Mouse (Mus musculus) heart, adult 2 months (tissue): ENCODE data around the gene D630003M21Rik.

Experiments used
- CTCF ChIP-seq: fragments of 200-600 bp; IDR thresholded peaks from 2 replicates; pipeline ENCODE4 v1.8.1; 2022; ENCODE audit warnings: antibody characterized with exemption, mild to moderate bottlenecking, moderate library complexity
- EP300 ChIP-seq: fragments of 200-500 bp; IDR thresholded peaks from 2 replicates; pipeline ENCODE4 v1.6.1; 2011; ENCODE audit warnings: low read depth, low read length, control low read depth; ENCODE audit not compliant: insufficient read depth
- POLR2A ChIP-seq: fragments of 200-500 bp; IDR thresholded peaks from 2 replicates; pipeline ENCODE4 v1.6.1; 2011; ENCODE audit warnings: mild to moderate bottlenecking, low read depth, low read length, control low read depth; ENCODE audit not compliant: insufficient read depth

DNA sequence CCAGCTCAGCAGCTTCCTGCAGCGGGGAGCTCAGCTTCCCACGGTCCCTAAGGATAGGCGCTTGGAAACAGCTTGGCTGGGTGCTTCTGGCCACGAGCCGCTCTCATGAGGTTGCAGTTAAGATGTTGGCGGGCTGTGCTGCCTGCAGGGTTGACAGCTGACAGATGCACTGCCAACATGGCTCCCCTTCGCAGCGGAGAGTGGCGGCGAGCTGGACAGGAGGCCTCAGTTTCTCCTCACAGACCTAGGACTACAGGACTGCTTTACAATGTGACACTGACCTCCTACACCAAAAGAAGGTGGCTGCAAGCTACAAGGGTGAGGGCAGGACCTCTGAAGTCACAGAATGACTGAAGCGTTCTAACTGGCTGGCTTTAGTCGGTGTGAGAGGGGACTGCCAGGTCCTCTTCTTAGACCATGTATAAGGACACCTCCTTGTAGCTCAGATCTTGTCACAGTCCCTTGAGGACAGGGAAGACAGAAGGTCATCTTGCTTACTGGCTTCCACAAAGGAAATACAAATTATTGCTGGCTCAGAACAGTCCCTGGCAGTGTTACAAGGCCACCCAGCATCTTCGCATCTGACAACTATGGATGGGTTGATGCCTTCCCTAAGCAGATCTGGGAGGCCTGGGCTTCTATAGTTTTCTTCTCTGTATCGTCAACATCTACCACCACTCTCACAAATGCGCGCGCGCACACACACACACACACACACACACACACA lies 13.3 kb upstream of the D630003M21Rik start:
- TF ChIP-seq CTCF, result no peak
- no peak for TF ChIP-seq POLR2A
- no peak for TF ChIP-seq EP300
